Comparison of ENCODE assay signal across 24 mouse cellular contexts in the genomic region with DNA sequence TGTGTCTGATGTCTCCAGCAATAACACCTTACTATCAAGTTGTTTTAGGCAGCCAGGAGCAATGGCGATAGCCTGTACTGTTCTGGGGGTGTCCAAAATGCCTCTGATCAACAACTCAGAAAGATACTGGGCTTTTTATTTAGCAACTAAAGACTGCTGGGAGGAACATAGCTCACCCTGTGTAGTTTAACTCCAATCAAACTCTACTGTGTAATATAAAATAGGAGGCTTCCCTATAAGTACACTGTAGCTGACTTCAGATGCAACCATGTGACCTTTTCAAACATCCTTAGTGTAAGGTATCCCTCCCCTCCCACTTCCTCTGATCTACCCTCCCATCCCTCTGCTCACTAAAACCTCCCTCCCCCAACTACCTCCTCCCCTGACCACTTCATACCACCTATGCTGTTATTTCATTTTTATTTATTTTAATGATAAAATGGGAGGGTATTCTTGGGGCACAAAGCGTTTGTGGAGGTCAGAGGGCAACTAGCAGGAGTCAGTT. TPM values are rescaled to one million over a fixed set of nuclear protein-coding genes. Genes with fewer than 3 reads are reported as not detected.
DNase-seq lines count a peak whose midpoint lies in the region; ATAC-seq and TF ChIP-seq lines count a peak whose summit lies in the region.
"Had no signal": no experiment of that assay in that cellular context is flagged by ENCODE, and none has a peak within 500 bp of the region (broad histone marks: within the 10 kb centered on the region; RNA-seq: fewer than 3 reads in every experiment).

No protein-coding gene starts in this region.

- H3K27ac ChIP-seq in heart, embryonic 12.5 days (ENCODE audit: poor library complexity, severe bottlenecking) = peak overlapping the region; percentile 33; the same call in 1 of the 2 replicates
- H3K27ac ChIP-seq in thymus, adult 2 months (ENCODE audit: control insufficient read depth, insufficient read depth, low read length) = peak overlapping the region; percentile 63
- peak overlapping the region; percentile 88 for H3K27ac ChIP-seq in bone marrow macrophage, adult 2 months (ENCODE audit: insufficient read depth, low read depth, low read length)
- H3K27ac ChIP-seq in cerebellum, adult 2 months (ENCODE audit: insufficient read depth, low read length) = no peak overlapping the region
- no peak overlapping the region for H3K27ac ChIP-seq in midbrain, embryonic 10.5 days (replicated peaks)
- H3K27ac ChIP-seq: hindbrain, embryonic 13.5 days; limb, embryonic 12.5 days; liver, embryonic 15.5 days; lung, embryonic 15.5 days; midbrain, embryonic 12.5 days; stomach, embryonic 15.5 days had no signal

- WGBS in heart, embryonic 12.5 days = 69% methylated on average over 2 of the region's 2 CpGs
- 89% methylated on average over 2 of the region's 2 CpGs for WGBS in thymus, adult 2 months
- 77% methylated on average over 2 of the region's 2 CpGs for WGBS in cerebellum, adult 2 months
- WGBS in midbrain, embryonic 10.5 days = 81% methylated on average over 2 of the region's 2 CpGs

- no peak for DNase-seq in heart, postnatal 36 days
- DNase-seq in thymus, adult 2 months = no peak
- no peak for DNase-seq in thymus, postnatal 25 days
- no peak for DNase-seq in cerebellum, adult 2 months
- DNase-seq in midbrain, embryonic 10.5 days (ENCODE audit: low spot score) = no peak
- DNase-seq in gastrocnemius, postnatal 10 days = no peak
- DNase-seq: adrenal gland, postnatal 25 days; cerebellum, adult 18-20 months; cerebellum, postnatal 14 days; gastrocnemius, postnatal 25 days; heart, postnatal 4 days; kidney, adult 11 months; kidney, postnatal 14 days; thymus, postnatal 14 days had no signal

- H3K36me3 ChIP-seq in heart, embryonic 12.5 days = no peaks in the 10 kb centered on the region
- no peaks in the 10 kb centered on the region for H3K36me3 ChIP-seq in thymus, adult 2 months (ENCODE audit: control insufficient read depth, insufficient read depth, low read length)
- no peaks in the 10 kb centered on the region for H3K36me3 ChIP-seq in midbrain, embryonic 10.5 days
- H3K36me3 ChIP-seq: hindbrain, embryonic 13.5 days; limb, embryonic 12.5 days; liver, embryonic 15.5 days; lung, embryonic 15.5 days; midbrain, embryonic 12.5 days; stomach, embryonic 15.5 days had no signal

- no peak for TF ChIP-seq POLR2A in thymus, adult 2 months (IDR thresholded peaks at IDR 0.05; ENCODE audit: control insufficient read depth, extremely low read depth, insufficient read depth, low read length, poor library complexity)
- no peak for TF ChIP-seq POLR2A in bone marrow macrophage, adult 2 months (IDR thresholded peaks at IDR 0.05; ENCODE audit: borderline replicate concordance, low read depth, low read length)
- no peak for TF ChIP-seq POLR2A in cerebellum, adult 2 months (IDR thresholded peaks at IDR 0.05; ENCODE audit: borderline replicate concordance, insufficient read depth, low read length)

- no peaks in the 10 kb centered on the region for H3K27me3 ChIP-seq in heart, embryonic 12.5 days (replicated peaks)
- H3K27me3 ChIP-seq in thymus, adult 2 months (ENCODE audit: control insufficient read depth, insufficient read depth, low read length) = no peaks in the 10 kb centered on the region
- no peaks in the 10 kb centered on the region for H3K27me3 ChIP-seq in cerebellum, adult 2 months (ENCODE audit: control insufficient read depth, insufficient read depth, low read length)
- no peaks in the 10 kb centered on the region for H3K27me3 ChIP-seq in midbrain, embryonic 10.5 days (ENCODE audit: low read depth, poor library complexity, severe bottlenecking)
- H3K27me3 ChIP-seq: hindbrain, embryonic 13.5 days; limb, embryonic 12.5 days; liver, embryonic 15.5 days; lung, embryonic 15.5 days; midbrain, embryonic 12.5 days; Patski; stomach, embryonic 15.5 days had no signal

- no peak for TF ChIP-seq CTCF in thymus, adult 2 months (IDR thresholded peaks at IDR 0.05; ENCODE audit: borderline replicate concordance, control insufficient read depth, extremely low read depth, insufficient read depth, low read length, poor library complexity)
- no peak for TF ChIP-seq CTCF in bone marrow macrophage, adult 2 months (IDR thresholded peaks at IDR 0.05; ENCODE audit: low read depth, low read length)
- TF ChIP-seq CTCF in cerebellum, adult 2 months (IDR thresholded peaks at IDR 0.05; ENCODE audit: borderline replicate concordance, insufficient read depth, low read depth, low read length) = no peak

- H3K9me3 ChIP-seq in heart, embryonic 12.5 days (replicated peaks) = no peaks in the 10 kb centered on the region
- H3K9me3 ChIP-seq in midbrain, embryonic 10.5 days (replicated peaks) = no peaks in the 10 kb centered on the region
- H3K9me3 ChIP-seq: hindbrain, embryonic 13.5 days; limb, embryonic 12.5 days; liver, embryonic 15.5 days; lung, embryonic 15.5 days; midbrain, embryonic 12.5 days; stomach, embryonic 15.5 days had no signal

- ATAC-seq in heart, embryonic 12.5 days (ENCODE audit: insufficient number of reproducible peaks, low FRiP score) = no peak
- ATAC-seq: forebrain, embryonic 14.5 days; Patski had no signal

- no peak overlapping the region for H3K9ac ChIP-seq in heart, embryonic 12.5 days
- H3K9ac ChIP-seq: hindbrain, embryonic 13.5 days; limb, embryonic 12.5 days; liver, embryonic 15.5 days; lung, embryonic 15.5 days; midbrain, embryonic 12.5 days; stomach, embryonic 15.5 days had no signal

- H3K4me2 ChIP-seq in heart, embryonic 12.5 days = no peak overlapping the region
- H3K4me2 ChIP-seq: hindbrain, embryonic 13.5 days; limb, embryonic 12.5 days; liver, embryonic 15.5 days; lung, embryonic 15.5 days; midbrain, embryonic 12.5 days; stomach, embryonic 15.5 days had no signal

- peaks cover 37% of the 10 kb centered on the region for H3K4me1 ChIP-seq in heart, embryonic 12.5 days (replicated peaks)
- H3K4me1 ChIP-seq in thymus, adult 2 months (replicated peaks; ENCODE audit: control insufficient read depth, insufficient read depth, low read length) = peaks cover 36% of the 10 kb centered on the region
- peaks cover 46% of the 10 kb centered on the region for H3K4me1 ChIP-seq in bone marrow macrophage, adult 2 months (ENCODE audit: control insufficient read depth, insufficient read depth, low read length)
- H3K4me1 ChIP-seq in cerebellum, adult 2 months (ENCODE audit: control insufficient read depth, insufficient read depth, low read length) = no peaks in the 10 kb centered on the region
- H3K4me1 ChIP-seq in midbrain, embryonic 10.5 days = peaks cover 22% of the 10 kb centered on the region

- intact Hi-C loops in heart, postnatal 36 days (cut with DNase I) = no loop called here

- no peak overlapping the region for H3K4me3 ChIP-seq in heart, embryonic 12.5 days
- H3K4me3 ChIP-seq in thymus, adult 2 months (ENCODE audit: control insufficient read depth, insufficient read depth, low read length) = no peak overlapping the region
- H3K4me3 ChIP-seq in bone marrow macrophage, adult 2 months (ENCODE audit: insufficient read depth, low read length) = no peak overlapping the region
- no peak overlapping the region for H3K4me3 ChIP-seq in cerebellum, adult 2 months (replicated peaks; ENCODE audit: insufficient read depth, low read depth, low read length)
- no peak overlapping the region for H3K4me3 ChIP-seq in midbrain, embryonic 10.5 days
- H3K4me3 ChIP-seq: hindbrain, embryonic 13.5 days; limb, embryonic 12.5 days; liver, embryonic 15.5 days; lung, embryonic 15.5 days; midbrain, embryonic 12.5 days; stomach, embryonic 15.5 days had no signal

RNA-seq across cellular contexts. Expression of a gene that starts 29.5 kb away (rescaled TPM):
- 164 and 168 TPM in 2 replicates for polyA plus RNA-seq in heart, embryonic 12.5 days (2016; fragmentation: Nextera tagmentation; extraction: Ambion mirVana)
- total RNA-seq in heart, postnatal 36 days (2021) = 10 to 100 TPM; 54.8 to 56.6 TPM
- 78.5 and 117 TPM in 2 replicates for polyA plus RNA-seq in thymus, adult 2 months (2012; rRNA removed)
- polyA plus RNA-seq in bone marrow macrophage, adult 2 months (2012; ENCODE audit: insufficient read depth, insufficient read length, missing spikeins) = 222 and 227 TPM in 2 replicates
- 179 and 202 TPM in 2 replicates for polyA plus RNA-seq in cerebellum, adult 2 months (2012; rRNA removed)
- 175 and 184 TPM in 2 replicates for polyA plus RNA-seq in midbrain, embryonic 10.5 days (2016; fragmentation: Nextera tagmentation; extraction: Ambion mirVana)
- total RNA-seq in gastrocnemius, postnatal 10 days (2021) = 10 to 100 TPM; 61.5 to 66.8 TPM

Comparison
In these comparisons a context has a peak if more than half of its experiments do, and no peak if none do; other contexts are left out.
1. H3K27ac ChIP-seq: peak in heart, embryonic 12.5 days (single experiment), thymus, adult 2 months (single experiment) and bone marrow macrophage, adult 2 months (single experiment); none in cerebellum, adult 2 months (single experiment) and midbrain, embryonic 10.5 days (single experiment).